Mouse (Mus musculus): ENCODE results near the gene Pgs1.

Gene Pgs1

GRCm38 (mm10) chr11:117976081-117976582 lies 10.0 kb upstream of the Pgs1 start:
- peak; percentile 44; the same call in 1 of the 2 replicates for ATAC-seq (ENCODE audit: low TSS enrichment)

GRCm38 (mm10) chr11:117977694-117978360 lies 8.3 kb upstream of the Pgs1 start:
- no peak for ATAC-seq (ENCODE audit: low TSS enrichment)

- ATAC-seq (ENCODE audit: low TSS enrichment): no peak
Observed at GRCm38 (mm10) chr11:117979388-117979787, 6.7 kb upstream of the Pgs1 start.

GRCm38 (mm10) chr11:117982426-117982825 lies 3.7 kb upstream of the Pgs1 start:
- no peak for ATAC-seq (ENCODE audit: low TSS enrichment)

- peak; percentile 42; the same call in 1 of the 2 replicates for ATAC-seq (ENCODE audit: low TSS enrichment)
Observed at GRCm38 (mm10) chr11:117983770-117984169, 2.3 kb upstream of the Pgs1 start.

- ATAC-seq (ENCODE audit: low TSS enrichment): peak; percentile 41
Observed at GRCm38 (mm10) chr11:117987032-117987451, 950 bp downstream of the Pgs1 start.

- ATAC-seq (ENCODE audit: low TSS enrichment): no peak
Observed at GRCm38 (mm10) chr11:117987968-117988367, 1.9 kb downstream of the Pgs1 start.

GRCm38 (mm10) chr11:117989241-117989640 lies 3.1 kb downstream of the Pgs1 start:
- ATAC-seq (ENCODE audit: low TSS enrichment): no peak

GRCm38 (mm10) chr11:117989926-117990325 lies 3.8 kb downstream of the Pgs1 start:
- no peak for ATAC-seq (ENCODE audit: low TSS enrichment)

- no peak for ATAC-seq (ENCODE audit: low TSS enrichment)
Observed at GRCm38 (mm10) chr11:117991502-117992470, 5.7 kb downstream of the Pgs1 start.

- ATAC-seq (ENCODE audit: low TSS enrichment): no peak
Observed at GRCm38 (mm10) chr11:117993190-117994175, 7.4 kb downstream of the Pgs1 start.

GRCm38 (mm10) chr11:117994250-117995057 lies 8.4 kb downstream of the Pgs1 start:
- peak; percentile 75 for ATAC-seq (ENCODE audit: low TSS enrichment)

GRCm38 (mm10) chr11:117995255-117995654 lies 9.2 kb downstream of the Pgs1 start:
- no peak for ATAC-seq (ENCODE audit: low TSS enrichment)

GRCm38 (mm10) chr11:117995661-117996060 lies 9.6 kb downstream of the Pgs1 start:
- no peak for ATAC-seq (ENCODE audit: low TSS enrichment)

- no peak for ATAC-seq (ENCODE audit: low TSS enrichment)
Observed at GRCm38 (mm10) chr11:117996066-117996465, 10.0 kb downstream of the Pgs1 start.

- no peak for ATAC-seq (ENCODE audit: low TSS enrichment)
Observed at GRCm38 (mm10) chr11:117997085-117997484, 11.0 kb downstream of the Pgs1 start.

GRCm38 (mm10) chr11:117998356-117998755 lies 12.3 kb downstream of the Pgs1 start:
- ATAC-seq (ENCODE audit: low TSS enrichment): no peak

- no peak for ATAC-seq (ENCODE audit: low TSS enrichment)
Observed at GRCm38 (mm10) chr11:117999260-117999934, 13.3 kb downstream of the Pgs1 start.

GRCm38 (mm10) chr11:118000083-118000482 lies 14.0 kb downstream of the Pgs1 start:
- no peak for ATAC-seq (ENCODE audit: low TSS enrichment)
